Mouse (Mus musculus) midbrain, embryonic 14.5 days (tissue): ENCODE results near the gene Pawr. TPM values are rescaled to one million over a fixed set of nuclear protein-coding genes. Genes with fewer than 3 reads are reported as not detected.

ENCODE experiments used
- ATAC-seq: fragments of 200-750 bp; cut with Nextera tagmentation; 2 replicates; pipeline ENCODE4 v1.8.0; 2017; ENCODE audit warnings: moderate number of reproducible peaks, moderate library complexity; ENCODE audit not compliant: low FRiP score, low TSS enrichment
- DNase-seq: peaks from one replicate; pipeline ENCODE4 v3.0.0-alpha.2; 2015
- H3K27ac ChIP-seq: fragments of 300-500 bp; sonication (generic); replicated peaks from 2 replicates; pipeline ENCODE4 v1.5.1; 2014; ENCODE audit warnings: mild to moderate bottlenecking, low read depth, low read length, moderate library complexity
- H3K27me3 ChIP-seq: fragments of 300-500 bp; sonication (generic); 2 replicates; pipeline ENCODE4 v1.6.1; 2014; ENCODE audit warnings: low read length, control low read depth, mixed read lengths; ENCODE audit not compliant: control insufficient read depth, insufficient read depth
- H3K36me3 ChIP-seq: fragments of 300-500 bp; sonication (generic); 2 replicates; pipeline ENCODE4 v1.6.1; 2014; ENCODE audit warnings: low read length, control low read depth; ENCODE audit not compliant: control insufficient read depth, insufficient read depth
- H3K4me1 ChIP-seq: fragments of 300-500 bp; sonication (generic); 2 replicates; pipeline ENCODE4 v1.6.1; 2014; ENCODE audit warnings: mild to moderate bottlenecking, antibody characterized with exemption, low read length, control low read depth; ENCODE audit not compliant: control insufficient read depth, insufficient read depth
- H3K4me2 ChIP-seq: fragments of 300-500 bp; sonication (generic); 2 replicates; pipeline ENCODE4 v1.6.1; 2014; ENCODE audit warnings: mild to moderate bottlenecking, low read length, moderate library complexity
- H3K4me3 ChIP-seq: fragments of 300-500 bp; sonication (generic); replicated peaks from 2 replicates; pipeline ENCODE4 v1.5.1; 2014; ENCODE audit warnings: low read depth, low read length
- H3K9ac ChIP-seq: fragments of 300-500 bp; sonication (generic); replicated peaks from 2 replicates; pipeline ENCODE4 v1.6.1; 2014; ENCODE audit warnings: mild to moderate bottlenecking, low read length, moderate library complexity
- H3K9me3 ChIP-seq: fragments of 300-500 bp; sonication (generic); 2 replicates; pipeline ENCODE4 v1.6.1; 2016; ENCODE audit warnings: low read length, control low read depth, mixed read lengths; ENCODE audit not compliant: control insufficient read depth
- WGBS: fragments of 180-500 bp; shearing (Covaris S2); extraction: QIAGEN DNeasy Blood & Tissue Kit; methylation state at CpG from one replicate; pipeline ENCODE4 v1.1.7; 2014; 5-methylcytosine and 5-hydroxymethylcytosine counted together
- polyA plus RNA-seq: library from polyadenylated mRNA; unstranded; fragments of >200 nt; fragmentation: Nextera tagmentation; extraction: Ambion mirVana; gene quantifications from 2 replicates; pipeline ENCODE4 v1.2.1, GENCODE M21; 2014

Pawr gene
- polyA plus RNA-seq, 1 experiment from 2014 or later = 2.7 TPM

DNA sequence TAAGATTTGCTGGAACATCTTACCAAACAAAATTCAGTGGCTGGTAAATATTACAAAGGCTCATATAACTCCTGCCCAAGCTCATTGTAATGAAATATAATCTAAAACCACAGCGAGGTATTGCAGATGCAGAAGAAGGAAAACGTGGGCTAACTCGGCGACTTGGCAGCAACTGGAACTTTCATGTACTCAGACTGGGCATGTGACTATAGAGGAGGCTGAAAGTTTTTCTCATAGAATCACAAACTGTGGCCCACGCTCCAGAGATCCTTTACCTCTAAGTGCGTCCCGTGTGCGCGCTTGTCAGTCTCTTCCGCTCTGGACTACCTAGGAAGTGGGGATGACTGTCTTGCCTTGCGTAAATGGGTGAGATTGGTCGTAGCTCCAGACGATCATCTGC lies 41.9 kb upstream of the Pawr start:
- Histone ChIP-seq H3K9ac (no peak overlapping the region), H3K27ac (no peak overlapping the region), H3K4me3 (no peak overlapping the region), H3K36me3 (no peaks in the 10 kb centered on the region), H3K9me3 (no peaks in the 10 kb centered on the region), H3K27me3 (no peaks in the 10 kb centered on the region), H3K4me1 (0 out of 2 replicates have a peak, but pooled peaks cover 4% of the 10 kb centered on the region), H3K4me2 (no peak overlapping the region)
- ATAC-seq = no peak
- no peak for DNase-seq
- 97% methylated on average over 13 of the region's 13 CpGs for WGBS

DNA sequence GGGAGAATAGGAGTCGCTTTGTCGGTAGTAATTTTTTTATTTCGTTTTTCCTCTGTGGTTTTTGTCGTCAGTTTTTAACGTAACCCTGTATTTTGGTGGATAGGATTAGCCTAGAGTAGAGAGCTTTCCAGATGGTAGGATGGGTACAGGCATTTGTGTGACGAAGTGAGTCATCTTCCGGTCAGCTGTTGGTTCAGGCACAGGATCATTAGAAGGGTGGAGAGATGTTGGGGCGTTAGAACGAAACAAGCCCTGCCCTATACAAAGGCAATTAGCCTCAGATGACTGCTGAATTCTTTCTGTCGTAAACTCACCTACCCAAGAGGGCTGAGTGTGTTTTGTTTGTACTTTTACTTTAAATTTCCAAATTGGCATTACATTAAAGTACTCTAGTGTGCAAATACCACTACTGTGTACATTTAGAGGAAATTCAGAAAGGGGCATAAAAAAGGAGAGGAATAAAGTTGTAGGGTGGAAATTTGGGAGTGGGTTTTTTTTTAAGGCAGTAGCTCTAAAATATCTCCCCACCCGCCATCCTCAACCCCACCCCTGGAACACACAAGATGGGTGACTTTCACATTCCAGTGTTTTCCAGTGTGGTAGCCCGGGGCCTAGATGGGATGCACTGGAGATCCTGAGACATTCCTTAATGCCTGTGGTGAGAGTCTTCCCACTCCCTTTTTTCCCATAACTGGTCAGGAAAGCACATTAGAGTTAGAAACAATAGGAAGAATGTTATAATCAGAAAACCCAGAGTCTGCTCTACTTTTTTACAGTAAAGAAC lies 40.0 kb upstream of the Pawr start:
- Histone ChIP-seq H3K4me3 (no peak overlapping the region), H3K36me3 (no peaks in the 10 kb centered on the region), H3K9me3 (no peaks in the 10 kb centered on the region), H3K27ac (no peak overlapping the region), H3K4me1 (no peaks in the 10 kb centered on the region), H3K4me2 (no peak overlapping the region), H3K27me3 (no peaks in the 10 kb centered on the region), H3K9ac (no peak overlapping the region)
- ATAC-seq = no peak
- WGBS = 92% methylated on average over 12 of the region's 12 CpGs
- no peak for DNase-seq

GRCm38 (mm10) chr10:108292651-108293050 lies 39.3 kb upstream of the Pawr start:
- Histone ChIP-seq H3K27ac (no peak overlapping the region), H3K27me3 (no peaks in the 10 kb centered on the region), H3K4me2 (no peak overlapping the region), H3K9me3 (no peaks in the 10 kb centered on the region), H3K4me3 (no peak overlapping the region), H3K9ac (no peak overlapping the region), H3K4me1 (no peaks in the 10 kb centered on the region), H3K36me3 (no peaks in the 10 kb centered on the region)
- DNase-seq = no peak
- ATAC-seq = no peak
- WGBS = 83% methylated on average over 4 of the region's 4 CpGs

DNA sequence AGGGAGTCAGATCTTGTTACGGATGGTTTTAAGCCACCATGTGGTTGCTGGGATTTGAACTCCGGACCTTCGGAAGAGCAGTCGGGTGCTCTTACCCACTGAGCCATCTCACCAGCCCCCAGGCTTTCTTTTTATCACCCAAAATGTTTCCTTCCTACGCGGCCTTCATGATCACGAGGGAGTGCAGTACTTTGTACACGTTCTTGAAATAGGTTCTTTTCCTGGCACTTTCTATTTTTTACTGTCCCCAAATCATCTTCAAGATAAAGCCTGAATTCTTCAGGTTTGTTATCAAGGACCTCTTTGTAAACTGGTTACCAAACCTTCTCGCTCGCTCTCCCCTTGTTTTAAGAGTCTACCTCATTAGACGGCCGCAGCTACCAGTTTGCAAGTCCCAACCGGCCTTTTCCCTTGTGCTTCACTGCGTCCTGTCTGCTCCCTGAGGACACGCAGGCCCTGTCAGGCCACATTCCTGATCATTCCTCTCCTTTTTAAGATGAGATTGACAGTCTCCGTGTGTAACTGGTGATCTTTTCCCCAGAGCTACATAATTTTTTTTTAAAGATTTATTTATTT lies 38.2 kb upstream of the Pawr start:
- Histone ChIP-seq H3K36me3 (no peaks in the 10 kb centered on the region), H3K27me3 (no peaks in the 10 kb centered on the region), H3K9ac (no peak overlapping the region), H3K4me2 (no peak overlapping the region), H3K9me3 (no peaks in the 10 kb centered on the region), H3K4me1 (no peaks in the 10 kb centered on the region), H3K4me3 (no peak overlapping the region), H3K27ac (no peak overlapping the region)
- no peak for DNase-seq
- WGBS = 93% methylated on average over 16 of the region's 16 CpGs
- ATAC-seq = no peak

DNA sequence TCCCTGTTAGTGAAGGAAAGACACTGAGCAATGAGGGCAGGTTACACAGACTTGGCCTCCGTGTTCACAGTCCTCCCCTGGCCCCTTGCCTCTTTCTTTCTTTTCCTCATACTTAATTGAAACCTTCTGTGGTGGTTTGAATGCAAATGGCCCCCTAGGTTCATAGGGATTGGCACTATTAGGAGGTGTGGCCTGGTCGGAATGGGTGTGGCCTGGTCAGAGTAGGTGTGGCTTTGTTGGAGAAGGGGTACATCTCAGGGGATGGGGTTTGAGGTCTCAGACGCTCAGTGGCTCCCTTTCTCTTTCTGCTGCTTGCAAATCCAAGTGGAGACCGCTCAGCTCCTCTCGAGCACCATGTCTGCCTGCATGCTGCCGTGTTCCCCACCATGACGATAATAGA lies 37.2 kb upstream of the Pawr start:
- no peaks in the 10 kb centered on the region for H3K4me1 ChIP-seq
- no peaks in the 10 kb centered on the region for H3K36me3 ChIP-seq
- H3K9me3 ChIP-seq = no peaks in the 10 kb centered on the region
- no peak overlapping the region for H3K4me2 ChIP-seq
- no peaks in the 10 kb centered on the region for H3K27me3 ChIP-seq
- no peak overlapping the region for H3K27ac ChIP-seq
- WGBS = 91% methylated on average over 7 of the region's 7 CpGs
- ATAC-seq (no peak), DNase-seq (no peak)
- no peak overlapping the region for H3K4me3 ChIP-seq
- H3K9ac ChIP-seq = no peak overlapping the region

DNA sequence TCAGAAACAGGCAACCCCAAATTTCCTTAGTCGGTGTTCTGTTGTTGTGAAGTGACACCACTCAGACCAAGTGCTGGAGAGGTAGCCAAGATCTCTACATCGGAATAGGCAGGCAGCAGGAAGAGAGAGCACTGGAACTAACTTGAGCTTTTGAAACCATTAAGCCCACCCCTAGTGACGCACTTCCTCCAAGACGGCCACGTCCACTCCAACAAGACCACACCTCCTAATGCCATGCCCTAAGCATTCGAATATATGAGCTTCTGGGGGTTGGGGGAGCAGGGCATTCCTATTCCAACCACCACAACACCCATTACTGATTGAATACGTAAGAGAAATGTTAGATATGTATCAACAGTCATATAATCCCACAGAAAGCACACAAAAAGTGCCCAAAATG lies 35.5 kb upstream of the Pawr start:
- Histone ChIP-seq H3K4me1 (no peaks in the 10 kb centered on the region), H3K9ac (no peak overlapping the region), H3K27ac (no peak overlapping the region), H3K27me3 (no peaks in the 10 kb centered on the region), H3K4me2 (no peak overlapping the region), H3K9me3 (no peaks in the 10 kb centered on the region), H3K36me3 (no peaks in the 10 kb centered on the region), H3K4me3 (no peak overlapping the region)
- 91% methylated on average over 7 of the region's 7 CpGs for WGBS
- ATAC-seq (no peak), DNase-seq (no peak)

DNA sequence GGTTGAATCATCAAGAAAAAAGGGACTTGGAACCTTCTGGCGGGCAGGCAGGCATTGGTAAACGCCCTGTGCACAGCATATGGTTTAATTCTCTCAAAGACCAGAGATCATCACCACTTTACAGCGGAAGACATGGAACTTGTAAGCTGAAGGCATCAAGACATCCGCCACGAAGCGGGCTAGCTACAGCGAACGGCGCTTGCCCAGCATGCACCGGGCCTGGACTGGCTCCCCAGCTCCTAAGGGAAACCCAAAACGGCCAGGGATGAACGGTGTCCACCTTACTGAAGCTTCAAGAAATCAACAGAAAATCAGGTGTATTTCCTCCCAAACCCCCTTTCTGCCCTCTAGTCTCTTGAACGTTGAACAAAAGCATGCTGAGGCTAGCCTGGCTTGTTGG lies 33.7 kb upstream of the Pawr start:
- H3K36me3 ChIP-seq = no peaks in the 10 kb centered on the region
- H3K4me2 ChIP-seq = no peak overlapping the region
- no peak overlapping the region for H3K27ac ChIP-seq
- H3K9me3 ChIP-seq = no peaks in the 10 kb centered on the region
- H3K27me3 ChIP-seq = no peaks in the 10 kb centered on the region
- 94% methylated on average over 13 of the region's 13 CpGs for WGBS
- DNase-seq (no peak), ATAC-seq (no peak)
- H3K9ac ChIP-seq = no peak overlapping the region
- H3K4me3 ChIP-seq = no peak overlapping the region
- H3K4me1 ChIP-seq = no peaks in the 10 kb centered on the region

DNA sequence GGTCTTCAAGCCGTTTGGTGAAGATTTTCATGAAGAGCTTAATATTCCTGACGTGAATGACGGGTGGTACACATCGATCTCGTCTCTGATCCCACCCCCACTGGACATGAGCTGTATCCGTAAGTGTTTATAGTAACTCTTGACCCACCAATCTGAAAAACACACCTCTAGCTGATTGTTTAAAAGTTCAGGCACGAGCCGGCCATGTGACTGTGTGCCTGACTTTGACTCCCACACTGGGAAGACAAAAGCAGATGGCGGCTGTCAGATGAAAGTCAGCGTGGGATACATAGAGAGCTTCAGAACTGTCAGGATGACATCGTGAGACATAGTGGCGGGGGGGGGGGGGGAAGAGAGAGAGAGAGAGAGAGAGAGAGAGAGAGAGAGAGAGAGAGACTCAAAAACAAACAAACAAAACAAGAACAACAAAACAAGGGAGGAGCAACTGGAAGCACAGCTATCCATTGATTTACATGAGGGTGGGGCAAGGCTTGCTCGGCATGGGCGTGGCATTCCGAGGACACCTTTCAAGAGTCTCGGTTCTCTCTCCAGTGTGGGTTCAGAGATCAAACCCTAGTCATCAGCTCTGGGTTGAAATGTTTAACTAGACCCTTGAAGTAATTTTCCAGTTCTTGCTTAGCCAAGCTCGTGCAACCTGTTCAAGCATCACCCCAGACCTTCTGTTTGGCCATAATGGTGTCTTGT lies 32.9 kb upstream of the Pawr start:
- no peaks in the 10 kb centered on the region for H3K9me3 ChIP-seq
- no peaks in the 10 kb centered on the region for H3K36me3 ChIP-seq
- no peak overlapping the region for H3K4me2 ChIP-seq
- WGBS = 87% methylated on average over 16 of the region's 17 CpGs
- no peak overlapping the region for H3K27ac ChIP-seq
- H3K27me3 ChIP-seq = no peaks in the 10 kb centered on the region
- no peak overlapping the region for H3K4me3 ChIP-seq
- DNase-seq (no peak), ATAC-seq (no peak)
- H3K4me1 ChIP-seq = no peaks in the 10 kb centered on the region
- H3K9ac ChIP-seq = no peak overlapping the region

- Histone ChIP-seq H3K27ac (no peak overlapping the region), H3K36me3 (no peaks in the 10 kb centered on the region), H3K4me2 (no peak overlapping the region), H3K9me3 (no peaks in the 10 kb centered on the region), H3K4me3 (no peak overlapping the region), H3K9ac (no peak overlapping the region), H3K27me3 (no peaks in the 10 kb centered on the region), H3K4me1 (no peaks in the 10 kb centered on the region)
- ATAC-seq (no peak), DNase-seq (no peak)
- 79% methylated on average over 11 of the region's 11 CpGs for WGBS
Measured at GRCm38 (mm10) chr10:108299828-108300227, 32.1 kb upstream of the Pawr start.
